Mouse (Mus musculus): ENCODE results near the gene Fabp7. TPM values are rescaled to one million over a fixed set of nuclear protein-coding genes. Genes with fewer than 3 reads are reported as not detected.

Gene Fabp7
- polyA plus RNA-seq, 1 experiment from 2014 or later, result 54.5 TPM

DNA sequence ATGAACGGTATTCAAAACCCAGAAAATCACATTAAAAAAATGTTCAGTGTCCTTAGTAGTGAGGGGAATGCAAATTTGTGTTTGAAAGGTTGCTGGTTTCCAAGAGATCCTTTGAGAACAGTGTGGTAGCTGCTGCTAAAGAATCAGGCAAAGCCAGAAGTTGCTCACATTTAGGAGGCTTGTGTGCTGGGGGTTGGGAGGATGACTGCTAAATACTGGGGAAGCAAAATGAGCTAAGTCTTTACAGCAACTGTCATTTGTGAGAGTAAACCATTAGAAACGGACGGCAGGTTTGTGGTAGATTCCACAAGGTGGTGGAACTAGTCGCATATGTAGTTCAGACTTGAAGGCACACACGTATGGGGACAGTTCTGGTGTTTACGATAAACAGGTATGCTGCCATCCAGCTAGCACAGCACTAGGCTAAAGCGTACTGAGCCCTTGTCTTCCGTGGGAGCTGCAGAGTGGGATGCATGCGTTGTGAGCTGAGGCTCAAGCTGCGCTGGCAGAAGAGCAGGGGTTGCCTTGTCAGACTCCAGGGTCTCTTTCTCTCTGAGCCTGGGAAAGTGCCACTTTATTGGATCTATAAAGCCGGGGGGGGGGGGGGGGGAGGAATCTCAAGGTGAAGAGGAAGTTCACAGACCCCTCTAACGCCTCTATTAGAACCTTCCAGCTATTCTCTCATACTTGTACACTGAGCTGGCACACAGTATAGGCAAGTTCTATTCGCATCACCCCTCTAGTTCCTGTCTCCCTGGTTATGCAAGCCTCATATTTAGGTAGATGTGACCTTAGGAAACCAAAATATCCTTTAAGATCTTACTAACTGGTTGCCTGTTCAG, 1.2 kb upstream of the Fabp7 start:
- Histone ChIP-seq H3K4me2 (replicated peaks) (no peak overlapping the region), H3K9me3 (no peaks in the 10 kb centered on the region), H3K4me1 (replicated peaks) (no peaks in the 10 kb centered on the region), H3K36me3 (no peaks in the 10 kb centered on the region), H3K27me3 (replicated peaks) (no peaks in the 10 kb centered on the region), H3K4me3 (replicated peaks) (no peak overlapping the region), H3K27ac (0 out of 2 replicates have a peak overlapping the region, but pooled peaks have one; percentile 32), H3K9ac (no peak overlapping the region)
- no peak for ATAC-seq
- 38% methylated on average over 12 of the region's 13 CpGs for WGBS

GRCm38 (mm10) chr10:57784131-57784875, 378 bp upstream of the Fabp7 start:
- Histone ChIP-seq H3K36me3 (no peaks in the 10 kb centered on the region), H3K4me3 (replicated peaks) (no peak overlapping the region), H3K9ac (no peak overlapping the region), H3K4me2 (replicated peaks) (peak overlapping the region; percentile 25), H3K27me3 (replicated peaks) (no peaks in the 10 kb centered on the region), H3K9me3 (no peaks in the 10 kb centered on the region), H3K4me1 (replicated peaks) (no peaks in the 10 kb centered on the region), H3K27ac (peak overlapping the region; percentile 32)
- peak; percentile 87 for ATAC-seq
- 22% methylated on average over 7 of the region's 7 CpGs for WGBS

- H3K36me3 ChIP-seq, result no peaks in the 10 kb centered on the region
- ATAC-seq, result no peak
- no peak overlapping the region for H3K27ac ChIP-seq
- WGBS, result 71% methylated on average over 2 of the region's 2 CpGs
- no peak overlapping the region for H3K4me2 ChIP-seq (replicated peaks)
- H3K4me3 ChIP-seq (replicated peaks), result no peak overlapping the region
- H3K9me3 ChIP-seq, result no peaks in the 10 kb centered on the region
- H3K9ac ChIP-seq, result no peak overlapping the region
- H3K4me1 ChIP-seq (replicated peaks), result no peaks in the 10 kb centered on the region
- no peaks in the 10 kb centered on the region for H3K27me3 ChIP-seq (replicated peaks)
Measured at GRCm38 (mm10) chr10:57785552-57785951, 871 bp downstream of the Fabp7 start.

DNA sequence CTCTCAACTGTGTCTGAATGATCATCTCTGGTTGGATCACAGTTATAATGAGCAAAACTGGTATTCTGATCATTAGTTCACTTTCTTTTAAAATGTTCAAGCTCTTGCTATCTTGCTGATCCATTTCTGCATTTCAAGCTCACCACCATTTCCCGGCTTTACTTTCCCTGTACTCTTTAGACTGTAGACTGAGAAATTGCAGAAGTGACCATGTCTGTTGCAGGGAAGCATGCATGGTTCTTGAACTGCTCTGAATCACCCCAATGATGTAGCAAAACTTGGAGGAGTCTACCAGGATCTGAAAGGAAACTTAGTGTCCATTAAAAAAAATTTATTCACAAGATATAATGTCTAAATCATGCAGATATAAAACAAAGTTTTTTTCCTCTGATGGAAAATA, 8.3 kb downstream of the Fabp7 start:
- Histone ChIP-seq H3K27me3 (replicated peaks) (no peaks in the 10 kb centered on the region), H3K9ac (no peak overlapping the region), H3K36me3 (no peaks in the 10 kb centered on the region), H3K27ac (no peak overlapping the region), H3K9me3 (no peaks in the 10 kb centered on the region), H3K4me3 (replicated peaks) (no peak overlapping the region), H3K4me2 (replicated peaks) (no peak overlapping the region), H3K4me1 (replicated peaks) (peaks cover 8% of the 10 kb centered on the region; the same call in 1 of the 2 replicates)
- WGBS, result 92% methylated on average over 1 of the region's 1 CpGs
- no peak for ATAC-seq

DNA sequence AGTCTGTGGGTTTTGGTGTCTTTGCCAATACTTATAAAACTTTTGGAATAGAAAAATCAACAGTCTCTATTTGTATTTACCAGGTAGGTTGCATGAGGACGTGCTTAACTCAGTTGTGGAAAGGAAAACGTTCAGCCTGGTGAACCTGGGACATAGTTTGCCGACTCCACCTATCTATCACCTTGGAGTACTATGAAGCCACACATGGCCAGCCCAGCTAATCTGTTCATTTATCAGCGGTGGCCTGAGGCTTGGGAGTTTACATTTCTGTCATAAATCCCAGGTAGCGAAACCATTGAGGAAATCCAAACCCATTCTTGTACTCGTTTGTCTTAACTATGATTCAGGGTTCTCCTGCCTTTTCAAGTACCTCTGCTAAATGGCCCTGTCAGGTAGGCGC, 9.3 kb downstream of the Fabp7 start, which contains the start of gene Smpdl3a:
Gene Smpdl3a, plus strand, starts transcription at position 318 of the 400 bp plus-strand sequence.
- Histone ChIP-seq H3K36me3 (no peaks in the 10 kb centered on the region), H3K9ac (peak within 1 kb of the TSS; percentile 76), H3K4me1 (replicated peaks) (peaks cover 8% of the 10 kb centered on the region; the same call in 1 of the 2 replicates), H3K4me3 (replicated peaks) (peak within 1 kb of the TSS; percentile 62), H3K4me2 (replicated peaks) (peak within 1 kb of the TSS; percentile 97), H3K27ac (peak within 1 kb of the TSS; percentile 71), H3K9me3 (no peaks in the 10 kb centered on the region), H3K27me3 (replicated peaks) (no peaks in the 10 kb centered on the region)
- ATAC-seq, result peak; percentile 65
- WGBS, result 37% methylated on average over 7 of the region's 7 CpGs

DNA sequence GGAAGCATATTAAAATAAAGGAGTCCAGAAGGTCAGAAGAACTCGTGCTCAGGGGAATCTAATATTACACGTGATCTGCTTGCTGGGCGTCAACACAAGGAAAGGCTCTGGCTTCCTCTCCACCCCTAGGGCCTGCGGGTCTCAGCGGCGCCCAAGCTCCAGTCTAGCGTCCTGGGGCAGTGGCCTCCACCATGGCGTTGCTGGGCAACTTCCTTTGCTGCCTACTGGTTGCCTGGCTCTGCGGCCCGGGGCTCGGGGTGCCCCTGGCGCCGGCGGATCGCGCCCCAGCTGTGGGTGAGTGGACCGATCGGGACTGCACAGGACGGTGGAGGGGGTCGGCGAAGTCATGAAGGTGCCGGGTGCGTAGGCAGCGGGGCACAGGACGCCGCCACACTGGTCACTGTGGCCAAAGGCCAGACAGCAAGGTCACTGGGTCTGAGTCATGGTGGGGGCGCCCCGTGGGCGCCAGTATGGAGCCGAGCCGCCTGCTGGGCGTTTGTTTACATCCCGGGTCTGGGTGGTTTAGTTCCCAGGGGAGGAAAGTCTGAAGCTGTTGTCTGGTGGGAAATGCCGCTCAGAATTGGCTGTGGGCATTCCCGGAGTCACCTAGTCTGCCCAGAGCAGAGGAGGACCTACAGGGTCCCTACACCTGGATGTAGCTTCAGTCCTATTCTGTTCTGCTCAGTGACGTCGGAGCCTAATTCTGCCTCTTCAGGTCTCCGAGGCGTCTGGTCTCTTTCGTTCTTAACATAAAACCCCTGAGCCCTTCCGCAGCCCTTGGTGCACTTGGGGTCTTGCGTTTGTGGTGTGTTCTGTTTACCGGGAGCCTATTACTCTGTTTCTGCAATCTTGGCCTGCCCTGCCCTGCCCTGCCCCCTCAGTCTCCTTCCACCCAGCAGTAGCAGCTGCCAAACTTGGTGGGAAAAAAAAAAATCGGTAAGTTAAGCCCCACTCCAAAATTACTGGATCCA, 10.1 kb downstream of the Fabp7 start:
- Histone ChIP-seq H3K27ac (peak overlapping the region; percentile 71), H3K9ac (peak overlapping the region; percentile 76), H3K4me2 (replicated peaks) (peak overlapping the region; percentile 97), H3K9me3 (no peaks in the 10 kb centered on the region), H3K36me3 (no peaks in the 10 kb centered on the region), H3K4me1 (replicated peaks) (peaks cover 8% of the 10 kb centered on the region; the same call in 1 of the 2 replicates), H3K4me3 (replicated peaks) (peak overlapping the region; percentile 62), H3K27me3 (replicated peaks) (no peaks in the 10 kb centered on the region)
- ATAC-seq, result peak; percentile 90
- WGBS, result 1% methylated on average over 44 of the region's 44 CpGs

DNA sequence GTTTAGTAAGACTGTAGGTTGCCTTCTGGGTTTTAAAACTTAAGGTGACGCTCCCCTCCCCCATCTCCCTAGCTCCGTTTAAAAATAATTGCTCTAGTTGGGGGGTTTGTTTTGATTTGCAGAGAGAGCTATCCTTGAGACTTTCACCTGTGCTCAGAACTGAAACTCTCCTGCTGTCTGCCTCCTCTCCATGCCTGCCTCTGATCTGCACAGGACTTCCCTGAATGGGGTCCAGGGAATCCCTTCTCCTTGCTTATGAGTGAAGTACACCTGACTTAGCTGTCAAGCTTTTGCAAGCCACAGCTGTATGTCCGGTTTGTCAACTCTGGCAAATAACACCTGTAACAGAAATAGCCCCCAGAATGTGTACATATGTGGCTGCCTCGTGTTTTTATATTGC, 10.9 kb downstream of the Fabp7 start:
- peak overlapping the region; percentile 62 for H3K4me3 ChIP-seq (replicated peaks)
- H3K9ac ChIP-seq, result peak overlapping the region; percentile 76; the same call in 1 of the 2 replicates
- no peaks in the 10 kb centered on the region for H3K27me3 ChIP-seq (replicated peaks)
- peaks cover 8% of the 10 kb centered on the region; the same call in 1 of the 2 replicates for H3K4me1 ChIP-seq (replicated peaks)
- peak overlapping the region; percentile 71; the same call in 1 of the 2 replicates for H3K27ac ChIP-seq
- no peaks in the 10 kb centered on the region for H3K36me3 ChIP-seq
- 18% methylated on average over 4 of the region's 4 CpGs for WGBS
- ATAC-seq, result peak; percentile 37; the same call in 1 of the 2 replicates
- no peaks in the 10 kb centered on the region for H3K9me3 ChIP-seq
- H3K4me2 ChIP-seq (replicated peaks), result peak overlapping the region; percentile 97

DNA sequence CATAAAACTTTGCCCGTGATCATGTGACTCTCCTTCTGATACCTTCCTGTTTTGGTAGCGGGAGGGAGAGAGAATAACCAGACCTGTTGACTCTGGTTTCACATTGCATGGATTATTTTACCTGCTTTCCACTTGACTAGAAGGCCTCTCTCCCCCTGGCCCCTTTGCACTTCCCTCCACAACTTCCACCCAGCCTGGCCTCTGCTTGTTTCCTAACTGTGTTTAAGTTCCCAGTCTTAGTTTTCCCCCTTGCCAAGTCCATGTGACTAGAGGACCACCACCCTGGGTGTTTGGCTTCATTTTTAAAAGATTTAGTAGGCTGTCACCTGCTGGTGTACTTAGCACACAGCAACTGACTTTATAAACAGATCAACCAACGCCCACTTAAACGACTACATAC, 11.4 kb downstream of the Fabp7 start:
- 30% methylated on average over 4 of the region's 4 CpGs for WGBS
- Histone ChIP-seq H3K4me3 (replicated peaks) (peak overlapping the region; percentile 62), H3K4me1 (replicated peaks) (peaks cover 8% of the 10 kb centered on the region; the same call in 1 of the 2 replicates), H3K27me3 (replicated peaks) (no peaks in the 10 kb centered on the region), H3K4me2 (replicated peaks) (peak overlapping the region; percentile 97), H3K9me3 (no peaks in the 10 kb centered on the region), H3K9ac (no peak overlapping the region), H3K27ac (peak overlapping the region; percentile 71; the same call in 1 of the 2 replicates), H3K36me3 (no peaks in the 10 kb centered on the region)
- ATAC-seq, result peak; percentile 48

DNA sequence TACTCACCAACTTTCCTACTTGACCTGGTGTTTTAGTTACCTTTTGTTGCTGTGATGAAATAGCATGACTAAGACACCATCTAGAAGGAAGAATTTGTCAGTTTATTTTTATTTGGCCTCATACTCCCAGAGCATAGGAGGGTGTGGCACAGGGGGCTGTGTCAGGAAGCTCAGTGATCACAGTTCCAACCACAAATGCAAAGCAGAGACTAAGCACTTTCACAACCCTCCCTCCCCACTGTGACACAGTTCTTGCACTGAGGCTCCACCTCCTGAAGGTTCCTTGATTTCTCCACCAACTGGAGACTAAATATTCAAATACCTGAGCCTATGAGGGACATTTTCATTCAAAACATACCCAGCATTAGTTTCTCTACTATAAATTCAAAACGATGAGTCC, 14.8 kb downstream of the Fabp7 start:
- Histone ChIP-seq H3K4me2 (replicated peaks) (no peak overlapping the region), H3K9ac (no peak overlapping the region), H3K4me3 (replicated peaks) (no peak overlapping the region), H3K36me3 (no peaks in the 10 kb centered on the region), H3K9me3 (no peaks in the 10 kb centered on the region), H3K27me3 (replicated peaks) (no peaks in the 10 kb centered on the region), H3K4me1 (replicated peaks) (peaks cover 8% of the 10 kb centered on the region; the same call in 1 of the 2 replicates), H3K27ac (no peak overlapping the region)
- ATAC-seq, result no peak
- WGBS, result 94% methylated on average over 1 of the region's 1 CpGs

- ATAC-seq, result peak; percentile 56; the same call in 1 of the 2 replicates
- Histone ChIP-seq H3K27ac (no peak overlapping the region), H3K4me1 (replicated peaks) (no peaks in the 10 kb centered on the region), H3K4me2 (replicated peaks) (no peak overlapping the region), H3K4me3 (replicated peaks) (no peak overlapping the region), H3K27me3 (replicated peaks) (no peaks in the 10 kb centered on the region), H3K36me3 (no peaks in the 10 kb centered on the region), H3K9ac (no peak overlapping the region), H3K9me3 (no peaks in the 10 kb centered on the region)
- 89% methylated on average over 6 of the region's 6 CpGs for WGBS
Measured at GRCm38 (mm10) chr10:57807754-57808153, 23.1 kb downstream of the Fabp7 start.

DNA sequence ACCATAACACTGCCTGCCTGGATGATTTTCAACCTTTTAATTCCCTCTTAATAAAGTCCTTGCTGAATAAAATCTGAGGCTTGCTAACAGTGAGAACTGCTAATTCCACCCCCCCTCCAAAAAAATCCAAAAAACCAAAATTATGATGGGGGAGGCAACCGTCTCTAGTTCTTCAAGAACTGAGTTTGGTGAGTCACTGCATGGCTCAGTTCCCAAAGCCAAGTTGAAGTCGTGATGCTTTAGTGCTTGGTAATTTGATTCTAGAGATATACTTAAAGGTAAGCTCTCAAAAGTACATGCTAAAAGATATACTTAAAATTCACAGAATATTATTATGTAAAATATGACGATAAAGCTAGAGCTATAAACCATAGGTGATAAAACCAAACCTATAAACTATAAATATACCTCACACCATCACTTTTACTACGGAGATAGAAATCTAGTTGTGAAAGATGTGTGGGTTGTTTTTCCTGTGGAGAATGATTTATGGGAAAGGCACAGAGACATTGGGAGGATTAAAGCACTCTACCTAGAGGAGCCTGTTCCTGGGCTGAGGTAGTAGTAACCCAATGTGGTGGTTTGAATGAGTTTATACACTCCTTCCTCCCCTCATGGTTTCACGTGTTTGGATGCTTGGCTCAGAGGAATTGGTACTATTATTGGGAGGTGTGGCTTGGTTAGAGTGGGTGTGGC, 27.6 kb downstream of the Fabp7 start:
- Histone ChIP-seq H3K36me3 (no peaks in the 10 kb centered on the region), H3K9ac (no peak overlapping the region), H3K27ac (no peak overlapping the region), H3K9me3 (no peaks in the 10 kb centered on the region), H3K27me3 (replicated peaks) (no peaks in the 10 kb centered on the region), H3K4me2 (replicated peaks) (no peak overlapping the region), H3K4me3 (replicated peaks) (no peak overlapping the region), H3K4me1 (replicated peaks) (no peaks in the 10 kb centered on the region)
- ATAC-seq, result no peak
- WGBS, result 80% methylated on average over 5 of the region's 5 CpGs
